Mouse (Mus musculus): ENCODE measurements at regions not wholly inside any gene's neighbourhood (a gene's known extent, or its start where the extent isn't known, plus 50 kb on each side); places are given as distances from the start of the nearest gene placed in this dataset.

DNA sequence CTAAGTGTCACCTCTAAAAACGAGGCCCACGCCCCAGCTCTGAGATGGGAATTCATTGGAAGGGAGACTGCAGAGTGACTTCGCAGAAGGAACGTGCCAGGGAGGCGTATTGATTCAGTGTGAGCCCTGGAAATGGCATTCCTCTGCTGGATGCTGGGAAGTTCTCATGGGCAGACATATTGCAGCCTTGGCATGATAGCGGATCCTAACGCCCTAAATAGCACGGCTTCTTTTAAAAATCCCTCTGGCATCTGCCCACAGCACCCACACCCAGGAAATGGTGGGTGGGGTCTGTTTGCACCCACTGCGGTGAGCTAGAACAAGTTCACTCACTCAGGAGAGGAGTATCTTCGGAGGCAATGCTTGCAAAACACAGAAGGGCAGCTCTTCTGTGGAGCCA, 96.0 kb upstream of the Npas2 start:
- no peak overlapping the region for H3K9ac ChIP-seq (replicated peaks; ENCODE audit: low read depth)
- H3K4me1 ChIP-seq (ENCODE audit: insufficient read depth, low read depth, low read length), result no peaks in the 10 kb centered on the region
- 80% methylated on average over 10 of the region's 10 CpGs for WGBS
- no peak overlapping the region for H3K4me3 ChIP-seq (ENCODE audit: low read depth, low read length)
- no peak for ATAC-seq
- H3K9me3 ChIP-seq (ENCODE audit: low read length), result no peaks in the 10 kb centered on the region
- no peak overlapping the region for H3K4me2 ChIP-seq (replicated peaks; ENCODE audit: low read depth, low read length)
- no peak for DNase-seq (ENCODE audit: low spot score)
- no peak for TF ChIP-seq EP300 (IDR thresholded peaks at IDR 0.05)
- TF ChIP-seq CTCF (IDR thresholded peaks at IDR 0.05), result no peak
- no peak overlapping the region for H3K27ac ChIP-seq (ENCODE audit: low read length)
- H3K36me3 ChIP-seq (ENCODE audit: insufficient read depth, low read length), result no peaks in the 10 kb centered on the region
- H3K27me3 ChIP-seq (replicated peaks; ENCODE audit: insufficient read depth, low read length), result no peaks in the 10 kb centered on the region

DNA sequence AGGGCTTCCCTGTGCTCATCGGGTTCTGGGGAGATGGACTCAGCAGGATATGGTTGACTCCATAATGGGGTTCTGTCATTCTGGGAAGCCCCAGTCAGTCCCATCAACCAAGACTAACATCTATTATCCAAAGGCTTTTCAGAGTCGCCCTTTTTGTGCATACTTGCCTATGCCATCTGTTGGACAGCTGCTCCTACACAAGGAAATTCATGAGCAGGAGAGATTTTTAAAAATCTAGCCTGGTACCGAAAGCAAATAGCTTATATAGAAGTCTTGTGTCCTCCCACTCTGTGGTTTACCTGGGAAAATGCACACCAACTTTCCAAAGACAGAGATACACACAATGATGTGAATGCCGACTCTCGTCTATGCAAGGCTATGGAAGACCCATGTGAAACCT, 95.4 kb upstream of the Npas2 start:
- no peaks in the 10 kb centered on the region for H3K4me1 ChIP-seq (ENCODE audit: insufficient read depth, low read depth, low read length)
- TF ChIP-seq CTCF (IDR thresholded peaks at IDR 0.05) (no peak), EP300 (IDR thresholded peaks at IDR 0.05) (no peak)
- DNase-seq (ENCODE audit: low spot score) (no peak), ATAC-seq (no peak)
- no peaks in the 10 kb centered on the region for H3K9me3 ChIP-seq (ENCODE audit: low read length)
- H3K27ac ChIP-seq (ENCODE audit: low read length), result no peak overlapping the region
- H3K9ac ChIP-seq (replicated peaks; ENCODE audit: low read depth), result no peak overlapping the region
- 88% methylated on average over 5 of the region's 5 CpGs for WGBS
- H3K27me3 ChIP-seq (replicated peaks; ENCODE audit: insufficient read depth, low read length), result no peaks in the 10 kb centered on the region
- H3K36me3 ChIP-seq (ENCODE audit: insufficient read depth, low read length), result no peaks in the 10 kb centered on the region
- no peak overlapping the region for H3K4me3 ChIP-seq (ENCODE audit: low read depth, low read length)
- no peak overlapping the region for H3K4me2 ChIP-seq (replicated peaks; ENCODE audit: low read depth, low read length)

DNA sequence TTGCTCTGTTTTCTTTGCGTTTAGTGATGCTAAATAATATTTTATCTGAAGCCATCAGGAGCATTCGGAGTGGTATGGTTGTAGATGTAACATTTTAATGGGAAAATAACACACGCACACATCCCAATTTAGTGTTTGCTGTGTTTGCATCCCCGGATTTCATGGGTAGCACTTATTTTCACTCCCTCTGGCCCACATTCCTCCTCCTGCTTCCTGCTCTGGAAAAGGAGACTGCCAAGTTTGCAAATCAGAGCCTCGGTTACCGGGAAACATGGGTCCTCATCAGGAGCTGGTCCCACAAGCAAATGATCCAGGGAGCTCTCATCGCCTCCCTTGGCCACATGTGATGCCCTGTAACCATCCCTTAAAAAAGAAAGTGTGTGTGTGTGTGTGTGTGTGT, 94.3 kb upstream of the Npas2 start:
- 81% methylated on average over 7 of the region's 7 CpGs for WGBS
- Histone ChIP-seq H3K4me2 (replicated peaks; ENCODE audit: low read depth, low read length) (no peak overlapping the region), H3K9ac (replicated peaks; ENCODE audit: low read depth) (no peak overlapping the region), H3K9me3 (ENCODE audit: low read length) (no peaks in the 10 kb centered on the region), H3K4me3 (ENCODE audit: low read depth, low read length) (no peak overlapping the region), H3K27ac (ENCODE audit: low read length) (no peak overlapping the region), H3K27me3 (replicated peaks; ENCODE audit: insufficient read depth, low read length) (no peaks in the 10 kb centered on the region), H3K36me3 (ENCODE audit: insufficient read depth, low read length) (no peaks in the 10 kb centered on the region), H3K4me1 (ENCODE audit: insufficient read depth, low read depth, low read length) (no peaks in the 10 kb centered on the region)
- no peak for DNase-seq (ENCODE audit: low spot score)
- ATAC-seq, result no peak
- no peak for TF ChIP-seq EP300 (IDR thresholded peaks at IDR 0.05)
- TF ChIP-seq CTCF (IDR thresholded peaks at IDR 0.05), result no peak

DNA sequence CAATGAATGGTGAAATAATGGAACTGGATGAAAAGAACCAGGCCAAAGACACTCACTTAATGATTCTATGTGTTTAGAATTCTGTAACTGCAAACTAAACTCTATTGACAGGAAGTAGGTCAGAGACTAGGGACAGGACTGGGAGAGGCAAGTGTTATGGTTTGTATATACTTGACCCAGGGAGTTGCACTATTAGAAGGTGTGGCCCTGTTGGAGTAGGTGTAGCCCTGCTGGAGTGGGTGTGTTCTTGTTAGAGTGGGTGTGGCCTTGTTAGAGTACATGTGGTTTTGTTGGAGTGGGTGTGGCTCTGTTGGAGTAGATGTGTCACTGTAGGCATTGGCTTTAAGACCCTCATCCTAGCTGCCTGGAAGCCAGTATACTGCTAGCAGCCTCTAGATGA, 93.0 kb upstream of the Npas2 start:
- Histone ChIP-seq H3K4me2 (replicated peaks; ENCODE audit: low read depth, low read length) (no peak overlapping the region), H3K9me3 (ENCODE audit: low read length) (no peaks in the 10 kb centered on the region), H3K27ac (ENCODE audit: low read length) (no peak overlapping the region), H3K4me3 (ENCODE audit: low read depth, low read length) (no peak overlapping the region), H3K36me3 (ENCODE audit: insufficient read depth, low read length) (no peaks in the 10 kb centered on the region), H3K9ac (replicated peaks; ENCODE audit: low read depth) (no peak overlapping the region), H3K4me1 (ENCODE audit: insufficient read depth, low read depth, low read length) (peaks cover 3% of the 10 kb centered on the region; the same call in 1 of the 2 replicates), H3K27me3 (replicated peaks; ENCODE audit: insufficient read depth, low read length) (no peaks in the 10 kb centered on the region)
- DNase-seq (ENCODE audit: low spot score) (no peak), ATAC-seq (no peak; the same call in 1 of the 2 replicates)
- TF ChIP-seq EP300 (IDR thresholded peaks at IDR 0.05) (no peak), CTCF (IDR thresholded peaks at IDR 0.05) (no peak)

DNA sequence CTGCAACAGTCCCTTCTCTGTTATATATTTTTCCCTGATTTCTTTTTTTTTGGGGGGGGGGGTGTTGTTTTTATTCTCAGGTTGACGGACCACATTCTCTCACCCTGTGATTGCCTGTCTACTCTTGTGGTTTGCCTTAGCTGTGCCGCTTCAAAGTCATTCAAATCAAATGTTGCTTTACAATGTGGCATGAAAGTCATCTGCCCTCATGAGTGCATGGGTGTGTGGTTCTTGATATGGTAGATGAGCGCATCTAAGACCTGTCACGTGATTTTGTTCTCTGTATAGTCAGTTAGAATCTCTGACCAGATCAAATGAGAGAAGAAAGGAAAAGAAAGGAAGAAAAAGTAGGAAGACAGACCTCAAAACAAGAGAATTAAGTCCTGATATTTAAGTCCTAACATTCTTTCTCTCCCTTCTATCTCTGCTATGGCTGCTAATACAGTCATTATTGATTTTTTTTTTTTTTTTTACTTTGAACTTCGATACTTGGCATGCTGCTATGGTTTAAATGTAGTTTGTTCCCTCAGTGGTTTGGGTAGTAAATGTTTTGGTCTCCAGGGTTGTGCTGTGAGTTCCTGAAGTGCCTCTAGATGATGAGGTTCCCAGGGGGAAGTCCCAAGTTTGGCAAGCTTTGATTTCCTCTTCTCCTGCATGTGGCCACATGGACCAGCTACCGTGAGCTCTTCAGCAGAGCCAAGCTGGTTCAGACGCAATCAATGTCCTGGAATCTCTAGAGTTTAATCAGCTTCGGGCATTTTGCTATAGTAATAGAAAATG, 91.2 kb upstream of the Npas2 start:
- TF ChIP-seq CTCF (IDR thresholded peaks at IDR 0.05) (no peak), EP300 (IDR thresholded peaks at IDR 0.05) (no peak)
- Histone ChIP-seq H3K4me2 (replicated peaks; ENCODE audit: low read depth, low read length) (no peak overlapping the region), H3K36me3 (ENCODE audit: insufficient read depth, low read length) (no peaks in the 10 kb centered on the region), H3K4me1 (ENCODE audit: insufficient read depth, low read depth, low read length) (peaks cover 3% of the 10 kb centered on the region; the same call in 1 of the 2 replicates), H3K4me3 (ENCODE audit: low read depth, low read length) (no peak overlapping the region), H3K27ac (ENCODE audit: low read length) (no peak overlapping the region), H3K27me3 (replicated peaks; ENCODE audit: insufficient read depth, low read length) (no peaks in the 10 kb centered on the region), H3K9me3 (ENCODE audit: low read length) (no peaks in the 10 kb centered on the region), H3K9ac (replicated peaks; ENCODE audit: low read depth) (no peak overlapping the region)
- DNase-seq (ENCODE audit: low spot score), result no peak
- 86% methylated on average over 8 of the region's 8 CpGs for WGBS
- no peak for ATAC-seq

DNA sequence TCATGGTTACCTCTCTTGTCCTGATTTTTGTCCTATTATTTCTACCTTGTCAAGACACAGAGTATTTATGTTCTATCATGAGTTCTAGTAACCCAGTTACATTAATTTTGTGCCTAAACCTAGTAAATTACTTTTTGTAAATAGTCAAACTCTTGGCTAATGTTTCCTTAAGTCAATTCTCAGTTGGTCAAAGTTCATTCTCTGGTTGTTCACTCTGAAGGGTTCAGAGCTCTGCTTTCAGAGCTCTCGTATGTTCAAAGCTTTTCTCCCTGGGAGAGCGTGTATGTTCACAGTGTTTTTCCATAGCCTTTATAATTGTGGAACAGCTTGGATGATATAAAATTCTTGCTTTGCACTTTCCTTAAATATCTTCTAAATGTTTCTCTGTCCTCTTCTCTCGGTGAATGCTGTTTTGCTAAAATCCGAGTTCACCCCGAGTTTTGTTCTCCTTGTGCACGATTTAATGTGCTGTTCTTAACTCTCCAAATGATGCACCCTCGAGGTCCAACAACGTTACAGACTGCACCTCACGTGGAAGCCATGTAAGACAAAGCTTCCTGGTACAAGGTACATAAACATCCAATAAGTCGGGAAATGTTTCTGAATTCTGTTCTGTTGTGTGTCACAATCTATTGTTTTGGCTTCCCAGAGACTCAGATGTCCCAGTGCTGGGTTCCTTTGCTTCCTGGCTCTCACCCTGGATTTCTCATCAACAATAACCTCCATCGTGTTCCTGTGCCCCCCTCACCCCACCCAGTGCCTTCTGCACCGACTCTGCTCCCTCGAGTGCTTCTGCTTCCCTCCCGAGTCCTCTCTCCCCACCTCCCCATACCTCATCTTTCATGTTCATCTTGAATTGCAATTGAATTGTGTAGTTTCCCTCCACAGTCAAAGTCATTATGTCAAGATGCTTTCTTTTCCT, 90.3 kb upstream of the Npas2 start:
- TF ChIP-seq EP300 (IDR thresholded peaks at IDR 0.05) (no peak), CTCF (IDR thresholded peaks at IDR 0.05) (no peak)
- Histone ChIP-seq H3K4me1 (ENCODE audit: insufficient read depth, low read depth, low read length) (peaks cover 3% of the 10 kb centered on the region; the same call in 1 of the 2 replicates), H3K9me3 (ENCODE audit: low read length) (no peaks in the 10 kb centered on the region), H3K4me2 (replicated peaks; ENCODE audit: low read depth, low read length) (no peak overlapping the region), H3K4me3 (ENCODE audit: low read depth, low read length) (no peak overlapping the region), H3K27ac (ENCODE audit: low read length) (no peak overlapping the region), H3K36me3 (ENCODE audit: insufficient read depth, low read length) (no peaks in the 10 kb centered on the region), H3K27me3 (replicated peaks; ENCODE audit: insufficient read depth, low read length) (no peaks in the 10 kb centered on the region), H3K9ac (replicated peaks; ENCODE audit: low read depth) (no peak overlapping the region)
- ATAC-seq, result no peak
- no peak for DNase-seq (ENCODE audit: low spot score)
- 67% methylated on average over 14 of the region's 14 CpGs for whole genome bisulfite sequencing

All from lung, postnatal 0 days (tissue).